ENCODE assay signal across 16 mouse cellular contexts in genomic region chr8:61276397-61276796, GRCm38 (mm10). TPM values are rescaled to one million over a fixed set of nuclear protein-coding genes. Genes with fewer than 3 reads are reported as not detected.
DNase-seq lines count a peak whose midpoint lies in the region; ATAC-seq lines count a peak whose summit lies in the region.
"Had no signal": no experiment of that assay in that cellular context is flagged by ENCODE, and none has a peak within 500 bp of the region (broad histone marks: within the 10 kb centered on the region; RNA-seq: fewer than 3 reads in every experiment).

No protein-coding gene starts in this region.

- intact Hi-C loops in heart, postnatal 25 days (cut with DNase I), result loop anchor here (5.0 kb wide), 1 partner anchor 36 kb away; no protein-coding TSS in a partner anchor

- H3K4me1 ChIP-seq in heart, embryonic 15.5 days (replicated peaks), result peaks cover 33% of the 10 kb centered on the region
- peaks cover 36% of the 10 kb centered on the region for H3K4me1 ChIP-seq in hindbrain, embryonic 12.5 days

- H3K36me3 ChIP-seq in heart, embryonic 15.5 days, result no peaks in the 10 kb centered on the region
- peaks cover 3% of the 10 kb centered on the region; the same call in 1 of the 2 replicates for H3K36me3 ChIP-seq in hindbrain, embryonic 12.5 days
- H3K36me3 ChIP-seq: G1E; hindbrain, embryonic 13.5 days; midbrain, embryonic 12.5 days; neural tube, embryonic 12.5 days had no signal

- no peak overlapping the region for H3K9ac ChIP-seq in heart, embryonic 15.5 days
- no peak overlapping the region for H3K9ac ChIP-seq in hindbrain, embryonic 12.5 days
- H3K9ac ChIP-seq: hindbrain, embryonic 13.5 days; liver, embryonic 14.5 days; midbrain, embryonic 12.5 days; neural tube, embryonic 12.5 days had no signal

- no peak for ATAC-seq in heart, embryonic 15.5 days (replicated peaks; ENCODE audit: insufficient number of reproducible peaks, insufficient read depth, low FRiP score, low read depth)
- ATAC-seq in hindbrain, embryonic 12.5 days (ENCODE audit: low FRiP score), result no peak

- H3K4me2 ChIP-seq in heart, embryonic 15.5 days, result no peak overlapping the region
- H3K4me2 ChIP-seq in hindbrain, embryonic 12.5 days (replicated peaks), result no peak overlapping the region
- H3K4me2 ChIP-seq: hindbrain, embryonic 13.5 days; midbrain, embryonic 12.5 days; neural tube, embryonic 12.5 days had no signal

- H3K27ac ChIP-seq in heart, embryonic 15.5 days, result peak overlapping the region; percentile 43; the same call in 1 of the 2 replicates
- H3K27ac ChIP-seq in hindbrain, embryonic 12.5 days, result no peak overlapping the region
- H3K27ac ChIP-seq: embryonic facial prominence, embryonic 10.5 days; hindbrain, embryonic 13.5 days; liver, embryonic 14.5 days; midbrain, embryonic 12.5 days; neural tube, embryonic 12.5 days had no signal

- H3K27me3 ChIP-seq in heart, embryonic 15.5 days, result no peaks in the 10 kb centered on the region
- H3K27me3 ChIP-seq in hindbrain, embryonic 12.5 days, result no peaks in the 10 kb centered on the region
- H3K27me3 ChIP-seq: hindbrain, embryonic 13.5 days; midbrain, embryonic 12.5 days; neural tube, embryonic 12.5 days had no signal

- H3K4me3 ChIP-seq in heart, embryonic 15.5 days, result no peak overlapping the region
- no peak overlapping the region for H3K4me3 ChIP-seq in hindbrain, embryonic 12.5 days
- H3K4me3 ChIP-seq: embryonic facial prominence, embryonic 10.5 days; forebrain, embryonic 10.5 days; hindbrain, embryonic 13.5 days; midbrain, embryonic 12.5 days; neural tube, embryonic 12.5 days had no signal

- H3K9me3 ChIP-seq in heart, embryonic 15.5 days (replicated peaks), result no peaks in the 10 kb centered on the region
- no peaks in the 10 kb centered on the region for H3K9me3 ChIP-seq in hindbrain, embryonic 12.5 days (replicated peaks)
- H3K9me3 ChIP-seq: embryonic facial prominence, embryonic 10.5 days; forebrain, embryonic 10.5 days; G1E; hindbrain, embryonic 13.5 days; midbrain, embryonic 12.5 days; neural tube, embryonic 12.5 days had no signal

- DNase-seq in heart, adult 11 months, result peak; percentile 94
- DNase-seq in heart, postnatal 25 days (ENCODE audit: low spot score), result no peak
- peak; percentile 32 for DNase-seq in 3T3-L1 (ENCODE audit: low read depth, low spot score)
- peak; percentile 71 for DNase-seq in lung, postnatal 10 days
- DNase-seq in right cerebral cortex, postnatal 36 days (ENCODE audit: low spot score in 2 of 2), result no peak
- no peak for DNase-seq in spleen, adult 12 weeks (ENCODE audit: low spot score)
- DNase-seq: cerebellum, adult 2 months had no signal

- 70% methylated on average over 5 of the region's 5 CpGs for WGBS in heart, embryonic 15.5 days
- 75% methylated on average over 5 of the region's 5 CpGs for WGBS in hindbrain, embryonic 12.5 days

RNA-seq across cellular contexts. Expression of gene Sh3rf1, which starts 52.7 kb away (rescaled TPM):
- total RNA-seq in heart, postnatal 25 days (2021), result 1 to 10 TPM; 5.5 to 6.0 TPM
- polyA plus RNA-seq in heart, embryonic 15.5 days (2015; fragmentation: Nextera tagmentation; extraction: Ambion mirVana), result 4.8 and 6.5 TPM in 2 replicates
- 28.1 and 29.7 TPM in 2 replicates for polyA plus RNA-seq in hindbrain, embryonic 12.5 days (2016; fragmentation: Nextera tagmentation; extraction: Ambion mirVana)

Comparison
In these comparisons a context has a peak if more than half of its experiments do, and no peak if none do; other contexts are left out.
1. DNase-seq: peak in heart, adult 11 months (single experiment), 3T3-L1 (single experiment) and lung, postnatal 10 days (single experiment); none in heart, postnatal 25 days (single experiment), right cerebral cortex, postnatal 36 days (0 of 2) and spleen, adult 12 weeks (single experiment).